Mouse (Mus musculus): ENCODE measurements around the gene Mrgbp.

- peak; percentile 72 for TF ChIP-seq CTCF (IDR thresholded peaks at IDR 0.05; ENCODE audit: borderline replicate concordance, insufficient read depth, low read length)
- no peak for TF ChIP-seq POLR2A (IDR thresholded peaks at IDR 0.05; ENCODE audit: low read depth, low read length)
These were observed 2.4 kb upstream of the Mrgbp start for GRCm38 (mm10) chr2:180578686-180579085.

Measured in embryonic fibroblast, embryonic 13.5 days (primary cell).